Comparison of ENCODE assay signal across 14 mouse cellular contexts in the genomic region with DNA sequence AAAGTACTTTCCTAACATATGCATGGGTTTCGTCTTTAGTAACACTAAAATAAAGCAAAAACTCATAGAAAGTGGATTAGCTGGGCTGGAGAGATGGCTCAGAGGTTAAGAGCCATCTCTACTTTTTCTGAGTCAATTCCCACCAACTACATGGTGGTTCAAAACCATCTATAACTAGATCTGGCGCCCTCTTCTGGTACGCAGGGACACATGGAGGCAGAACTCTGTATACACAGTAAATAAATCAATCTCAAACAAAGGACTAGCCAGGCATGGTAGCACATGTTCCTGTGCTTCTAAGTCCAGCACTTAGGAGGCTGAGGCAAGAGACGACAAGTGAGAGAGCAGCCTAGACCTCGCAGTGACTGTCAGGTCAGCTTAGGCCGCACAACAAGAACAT. TPM values are rescaled to one million over a fixed set of nuclear protein-coding genes. Genes with fewer than 3 reads are reported as not detected.
"Had no signal": no experiment of that assay in that cellular context is flagged by ENCODE, and none has a peak within 500 bp of the region (broad histone marks: within the 10 kb centered on the region; RNA-seq: fewer than 3 reads in every experiment).

No protein-coding gene starts in this region.

RNA-seq across cellular contexts. Expression of a gene that starts 12.4 kb away (rescaled TPM):
- total RNA-seq: gastrocnemius, adult 18-20 months; gastrocnemius, adult 8-10 months; gastrocnemius, postnatal 14 days; gastrocnemius, postnatal 36 days; heart, adult 2 months; heart, postnatal 36 days had no signal
- polyA plus RNA-seq: limb, embryonic 12.5 days had no signal

RNA-seq across cellular contexts. Expression of a gene that starts 24.9 kb away (rescaled TPM):
- total RNA-seq: gastrocnemius, adult 18-20 months; gastrocnemius, adult 8-10 months; gastrocnemius, postnatal 14 days; gastrocnemius, postnatal 36 days; heart, postnatal 14 days; heart, postnatal 36 days; hematopoietic stem cell, adult 5-6 weeks; layer of hippocampus, adult 2 months; layer of hippocampus, postnatal 10 days; layer of hippocampus, postnatal 25 days; left cerebral cortex, adult 2 months; left cerebral cortex, postnatal 14 days had no signal
